Mouse (Mus musculus) T-helper 17 cell (primary cell): Measurements from ENCODE around the gene Uqcr11.

Source experiments
- in situ Hi-C, 2 experiments: fragments of 300-600 bp; cut with MboI, MseI; formaldehyde crosslinking; loops; 1 replicate in 1 of 2; 2 replicates in 1 of 2; pipeline ENCODE4 v1.15.1; 2025; ENCODE audit warnings: high pct_unique_total_duplicates in 2 of 2

Uqcr11 gene

DNA sequence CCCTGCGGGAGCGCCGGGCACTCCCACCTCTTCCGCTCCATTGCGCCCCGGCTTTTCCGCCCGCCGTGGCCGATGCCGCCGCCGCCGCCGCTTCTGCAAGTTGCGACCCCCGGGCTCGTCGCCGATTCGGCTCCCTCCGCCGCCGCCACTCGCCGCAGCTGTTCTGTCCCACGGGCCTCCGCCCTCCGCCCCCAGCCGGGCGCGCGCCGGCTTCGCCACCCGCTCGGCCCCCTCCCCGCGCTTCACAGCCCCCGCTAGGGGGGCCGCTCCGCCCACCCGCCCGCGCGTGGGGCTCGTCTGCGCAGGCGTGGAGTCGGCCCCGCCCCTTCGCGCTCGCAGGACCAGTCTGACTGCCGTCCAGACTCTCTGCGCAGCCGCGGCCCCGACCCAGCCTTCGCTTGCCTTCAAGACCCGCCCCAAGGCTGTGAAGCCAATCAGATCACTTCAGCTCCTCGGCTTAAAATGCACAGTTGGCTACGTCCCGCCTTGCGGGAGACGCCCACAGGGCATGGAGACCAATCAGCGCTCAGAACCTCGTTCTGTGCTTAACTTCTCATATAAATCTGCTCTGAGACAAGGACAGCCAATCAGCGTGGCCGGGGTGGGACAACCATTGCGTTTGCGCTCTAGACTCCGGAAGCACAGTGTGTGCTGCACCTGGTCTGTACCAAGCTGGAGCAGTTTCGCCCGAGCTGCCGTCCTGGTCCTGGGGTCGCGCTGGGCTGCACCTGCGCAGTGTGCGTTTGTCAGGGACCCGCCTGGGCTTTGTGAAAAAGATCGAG lies 7.2 kb downstream of the Uqcr11 start, which contains the start of gene Mbd3:
Mbd3 (minus strand) TSS at position 360 of the 782 bp plus-strand sequence.
- in situ Hi-C loops: loop anchor here in 1 of 2 experiments (5.0 kb wide), 1 partner anchor 1203 kb away; the partner anchor contains the start of gene Tle6

DNA sequence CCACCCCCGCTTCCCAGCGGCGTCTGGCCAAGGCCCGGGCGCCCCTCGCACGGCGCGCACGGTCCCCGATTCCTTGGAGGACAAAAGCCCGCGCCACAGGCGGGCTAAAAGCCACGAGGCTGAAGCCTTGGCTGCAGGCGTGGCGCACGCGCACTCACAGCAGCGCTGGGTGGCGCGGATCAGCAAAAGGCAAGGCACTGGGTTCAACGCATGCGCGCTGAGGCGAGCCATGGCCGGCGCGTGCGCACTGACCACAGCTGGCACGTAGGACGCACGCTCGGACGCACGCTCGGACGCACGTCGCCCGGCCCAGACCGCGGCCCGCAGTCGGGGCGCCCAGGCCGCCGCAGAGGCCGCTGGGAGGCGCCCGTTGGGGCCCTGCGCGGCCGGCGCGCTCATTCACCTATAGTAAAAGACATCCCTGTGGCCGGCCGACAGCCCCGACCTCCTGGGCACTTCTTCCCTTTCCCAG lies 7.9 kb downstream of the Uqcr11 start:
- in situ Hi-C loops: loop anchor here in 1 of 2 experiments (5.0 kb wide), 1 partner anchor 1204 kb away; the partner anchor contains the start of gene Tle6

DNA sequence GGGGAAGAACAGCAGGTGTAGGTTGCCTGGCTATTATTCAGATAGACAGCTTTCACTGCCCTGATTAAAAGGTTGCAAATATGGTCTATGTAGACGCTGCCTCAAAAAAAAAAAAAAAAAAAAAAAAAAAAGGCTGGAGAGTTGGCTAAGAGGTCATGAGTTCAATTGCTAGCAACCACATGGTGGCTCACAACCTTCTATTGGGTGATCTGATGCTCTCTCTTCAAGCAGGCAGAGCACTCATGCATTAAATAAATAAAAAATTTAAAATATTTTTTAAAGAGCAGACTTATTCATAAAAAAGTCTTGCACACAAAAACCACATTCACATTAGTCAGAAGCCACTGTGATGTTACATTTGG lies 8.5 kb downstream of the Uqcr11 start:
- in situ Hi-C loops: loop anchor here in 1 of 2 experiments (5.0 kb wide), 1 partner anchor 1204 kb away; the partner anchor contains the start of gene Tle6

DNA sequence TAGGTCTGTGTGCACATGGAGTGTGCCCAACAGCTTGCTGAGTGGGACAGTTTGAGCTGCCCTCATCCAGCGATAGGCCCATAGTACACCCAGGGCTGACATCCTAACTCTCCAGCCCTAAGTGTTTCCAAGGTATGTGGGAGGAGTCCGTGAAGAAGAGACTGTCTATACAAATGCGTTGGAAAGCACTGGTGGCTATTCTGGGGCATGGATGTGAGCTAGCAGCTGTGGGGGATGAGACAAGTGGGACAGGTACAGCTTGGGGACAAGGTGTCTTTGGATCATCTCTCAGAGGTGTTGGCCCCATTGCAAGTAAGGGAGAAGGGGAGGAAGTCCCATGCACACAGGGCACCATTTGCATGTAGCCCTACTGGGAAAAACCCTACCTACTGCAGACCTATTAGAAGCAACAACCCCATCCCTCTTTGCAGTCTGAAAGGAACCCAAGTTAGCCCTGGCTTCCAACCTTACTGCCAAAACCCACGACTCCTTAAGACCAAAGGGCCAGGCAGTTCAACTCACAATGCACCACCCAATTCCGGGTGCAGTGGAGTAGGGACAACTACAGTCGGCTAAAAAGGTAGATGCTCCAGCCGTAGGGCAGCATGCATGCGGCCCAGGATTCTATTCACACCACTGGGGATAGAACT lies 9.0 kb downstream of the Uqcr11 start:
- in situ Hi-C loops: loop anchor here in 1 of 2 experiments (5.0 kb wide), 1 partner anchor 1205 kb away; the partner anchor contains the start of gene Tle6

DNA sequence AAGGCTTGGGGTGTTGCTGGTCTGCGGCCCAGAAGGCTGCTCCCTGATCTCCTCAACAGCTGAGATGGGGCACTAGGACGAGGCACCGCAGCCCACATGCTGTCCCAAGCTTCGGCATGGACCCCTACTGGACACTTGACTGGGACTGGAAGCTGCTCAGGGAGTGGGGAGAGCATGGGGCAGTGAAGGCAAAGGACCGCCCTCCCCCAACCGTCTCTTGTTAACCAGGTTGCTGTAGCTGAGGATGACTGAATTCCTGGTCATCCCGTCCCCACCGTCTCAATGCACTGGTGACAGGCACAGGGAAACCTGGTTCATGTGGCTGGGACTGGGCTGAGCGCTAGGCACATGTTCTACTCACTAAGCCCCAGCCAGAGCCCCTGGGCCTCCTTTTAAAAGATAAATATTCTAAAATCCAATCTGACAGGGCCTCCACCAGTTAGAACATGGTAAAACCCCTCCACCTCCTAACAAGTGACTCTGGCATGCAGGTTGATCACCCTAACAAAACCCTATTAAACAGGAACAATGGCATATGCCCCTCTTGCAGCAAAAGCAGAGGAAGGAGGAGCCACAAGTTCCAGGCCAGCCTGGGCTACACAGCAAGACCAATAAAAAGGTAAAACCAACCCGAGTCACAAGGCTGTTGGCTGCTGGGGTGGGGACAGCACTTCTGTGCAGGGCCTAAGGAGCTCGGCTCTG lies 9.7 kb downstream of the Uqcr11 start:
- in situ Hi-C loops: loop anchor here in 1 of 2 experiments (5.0 kb wide), 1 partner anchor 1205 kb away; the partner anchor contains the start of gene Tle6

DNA sequence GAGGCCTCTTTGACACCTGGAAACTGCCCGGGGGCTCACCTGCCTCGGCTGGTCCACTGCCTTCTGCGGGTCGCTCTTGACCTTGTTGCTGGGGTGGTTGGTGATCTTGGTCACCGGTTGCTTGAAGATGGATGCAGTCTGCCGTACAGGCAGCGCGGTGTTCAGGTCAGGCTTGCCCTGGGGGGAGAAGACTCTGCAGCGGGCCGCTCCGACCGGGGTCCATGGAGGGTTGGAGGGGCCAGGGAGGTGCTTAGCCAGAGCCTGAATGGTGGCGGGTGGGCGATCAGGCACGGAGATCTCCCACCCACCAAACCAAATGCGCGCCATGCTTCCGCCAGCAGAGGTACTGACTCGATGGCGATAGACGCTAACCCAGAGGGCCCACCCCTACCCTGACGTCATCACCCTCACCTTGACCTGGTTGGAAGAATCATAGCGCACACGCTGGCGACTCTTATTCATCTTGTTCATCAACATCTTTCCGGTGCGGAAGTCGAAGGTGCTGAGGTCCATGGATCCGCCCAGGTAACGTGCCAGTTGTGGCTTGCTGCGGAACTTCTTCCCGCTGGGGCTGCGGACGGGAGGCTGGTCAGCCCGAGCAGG lies 11.5 kb downstream of the Uqcr11 start:
- in situ Hi-C loops: loop anchor here in 1 of 2 experiments (5.0 kb wide), 1 partner anchor 1207 kb away; the partner anchor contains the start of gene Tle6

DNA sequence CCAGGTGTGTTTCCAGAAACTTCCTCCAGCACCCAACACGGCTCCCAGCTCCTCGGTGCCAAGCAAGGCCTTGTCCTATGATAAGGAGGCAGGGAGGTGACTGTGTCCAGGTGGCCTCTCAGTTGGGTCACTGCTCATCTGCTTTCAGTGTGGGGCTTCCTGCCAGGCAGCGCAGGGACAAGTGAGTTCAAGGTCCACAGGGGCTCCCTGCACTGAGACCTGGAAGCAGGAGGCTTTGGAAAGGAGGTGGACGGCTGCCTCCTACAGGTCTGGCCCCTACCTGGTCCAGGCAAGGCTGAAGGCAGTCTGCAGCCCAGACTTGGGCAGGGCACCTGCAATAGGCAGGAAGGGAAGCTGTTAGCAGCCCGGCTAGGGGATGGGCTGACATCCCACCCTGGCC lies 13.9 kb downstream of the Uqcr11 start:
- in situ Hi-C loops: no loop called here

DNA sequence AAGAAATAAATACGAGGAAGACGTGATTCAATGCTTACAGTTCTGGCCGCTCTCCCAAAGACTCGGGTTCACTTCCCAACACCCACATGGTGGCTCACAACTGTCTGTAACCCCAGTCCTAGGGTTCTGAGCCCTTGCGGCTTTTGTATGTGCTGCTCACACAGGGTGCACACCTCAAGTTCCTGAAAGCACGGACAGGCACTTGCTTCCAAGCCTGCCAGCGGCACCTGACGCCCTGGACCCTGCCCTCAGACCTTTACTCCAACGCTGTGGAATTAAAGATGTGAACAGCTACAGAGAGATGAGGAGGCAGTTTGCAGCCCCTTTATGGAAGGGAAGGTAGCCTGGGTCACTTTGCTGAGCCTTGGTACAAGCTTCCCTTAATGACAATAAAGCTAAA lies 15.9 kb downstream of the Uqcr11 start:
- in situ Hi-C loops: no loop called here

DNA sequence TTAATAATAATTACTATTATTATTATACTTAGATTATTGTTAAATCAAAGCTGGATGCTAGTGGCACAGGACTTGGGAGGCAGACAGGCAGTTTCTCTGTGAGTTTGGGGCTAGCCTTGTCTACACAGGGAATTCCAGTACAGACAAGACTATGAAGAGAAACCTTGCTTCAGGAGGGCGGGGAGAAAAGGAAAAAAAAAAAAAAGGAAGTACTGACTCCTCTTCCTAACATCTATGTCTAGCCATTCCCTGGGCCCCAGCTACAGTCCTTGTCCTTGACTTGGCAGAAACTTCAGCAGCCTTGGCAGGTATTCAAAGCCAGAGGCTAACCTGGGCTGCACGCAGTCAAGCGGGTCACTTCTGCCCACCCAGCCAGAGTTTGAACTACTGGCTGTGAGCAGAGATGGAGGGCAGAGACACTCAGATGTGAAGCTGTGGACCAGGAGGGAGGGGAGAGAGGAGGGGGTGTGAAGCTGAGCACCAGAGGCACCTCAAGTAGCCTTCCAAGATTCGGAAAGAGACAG lies 17.4 kb downstream of the Uqcr11 start:
- in situ Hi-C loops: no loop called here

DNA sequence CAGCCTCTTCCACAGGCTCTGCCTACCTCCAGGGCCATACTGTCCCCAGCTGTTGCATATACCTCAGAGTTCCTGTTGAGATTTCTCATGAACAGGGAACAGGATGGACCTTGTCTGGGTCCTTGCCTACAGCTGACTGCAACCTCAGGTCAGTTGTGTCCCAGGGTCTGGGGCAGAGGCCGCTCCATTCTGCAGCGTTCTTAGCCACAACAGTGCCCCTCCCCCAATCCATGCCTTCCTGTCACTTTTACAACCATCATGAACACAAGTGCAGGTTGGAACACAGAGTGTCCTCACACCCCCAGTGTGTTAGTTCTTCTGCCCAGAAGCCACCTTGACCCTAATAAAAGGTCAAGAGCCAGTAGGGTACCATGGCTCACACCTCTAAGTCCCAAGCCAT lies 17.9 kb downstream of the Uqcr11 start:
- in situ Hi-C loops: no loop called here

DNA sequence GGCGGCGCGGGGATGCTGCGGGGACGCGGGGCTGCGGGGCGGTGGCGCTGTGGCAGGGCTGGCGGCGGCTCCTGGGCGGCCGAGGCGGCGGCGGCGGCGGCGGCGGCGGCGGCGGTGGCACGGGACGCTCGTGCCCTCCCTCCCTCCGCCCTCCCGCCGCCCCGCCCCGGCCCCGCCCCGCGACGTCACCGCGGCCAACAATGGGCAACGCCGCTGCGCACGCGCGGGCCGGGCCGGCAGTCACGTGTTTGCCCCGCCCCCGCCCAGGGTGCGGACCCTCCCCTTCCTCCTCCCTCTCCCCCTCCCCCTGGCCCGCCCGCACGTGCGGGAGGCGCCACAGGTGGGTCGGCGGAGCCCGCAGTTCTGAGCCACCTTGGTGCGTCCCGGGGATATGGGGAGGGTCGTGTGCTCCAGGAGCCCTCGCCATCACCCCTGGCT lies 19.1 kb downstream of the Uqcr11 start, which contains the start of gene Mex3d:
Mex3d (minus strand) TSS at position 138 of the 438 bp plus-strand sequence.
- in situ Hi-C loops: no loop called here

DNA sequence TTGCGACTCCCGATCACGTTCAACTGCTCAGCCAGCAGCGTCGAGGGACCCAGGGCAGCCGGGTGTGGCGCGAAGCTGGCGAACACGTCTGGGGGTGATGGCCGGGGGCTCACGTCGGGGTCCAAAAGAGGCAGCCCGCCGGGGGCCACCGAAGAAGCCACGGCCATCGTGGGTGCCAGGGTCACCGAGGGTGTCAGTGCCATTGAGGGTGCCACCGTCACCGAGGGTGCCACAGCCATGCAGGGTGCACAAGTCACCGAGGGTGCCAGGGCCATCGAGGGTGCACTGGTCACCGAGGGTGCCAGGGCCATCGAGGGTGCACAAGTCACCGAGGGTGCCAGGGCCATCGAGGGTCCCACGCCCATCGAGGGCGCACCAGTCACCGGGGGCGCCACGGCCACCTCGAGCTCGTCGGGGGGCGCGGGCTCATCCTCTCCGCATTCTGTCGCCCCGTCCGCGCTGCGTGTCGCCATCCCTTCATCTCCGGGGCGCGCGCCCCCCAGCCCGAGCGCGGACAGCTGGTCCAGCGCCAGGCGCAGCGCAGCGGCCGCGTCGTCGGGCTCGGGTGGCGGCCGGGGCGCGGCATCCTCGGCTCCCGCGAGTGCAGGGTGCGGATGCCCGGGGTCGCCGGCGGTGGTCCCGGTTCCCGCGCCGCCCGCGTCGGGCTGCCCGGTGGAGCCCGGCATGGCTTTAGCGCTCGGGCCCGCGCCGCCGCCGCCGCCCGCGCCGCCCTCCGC lies 19.7 kb downstream of the Uqcr11 start:
- in situ Hi-C loops: no loop called here

DNA sequence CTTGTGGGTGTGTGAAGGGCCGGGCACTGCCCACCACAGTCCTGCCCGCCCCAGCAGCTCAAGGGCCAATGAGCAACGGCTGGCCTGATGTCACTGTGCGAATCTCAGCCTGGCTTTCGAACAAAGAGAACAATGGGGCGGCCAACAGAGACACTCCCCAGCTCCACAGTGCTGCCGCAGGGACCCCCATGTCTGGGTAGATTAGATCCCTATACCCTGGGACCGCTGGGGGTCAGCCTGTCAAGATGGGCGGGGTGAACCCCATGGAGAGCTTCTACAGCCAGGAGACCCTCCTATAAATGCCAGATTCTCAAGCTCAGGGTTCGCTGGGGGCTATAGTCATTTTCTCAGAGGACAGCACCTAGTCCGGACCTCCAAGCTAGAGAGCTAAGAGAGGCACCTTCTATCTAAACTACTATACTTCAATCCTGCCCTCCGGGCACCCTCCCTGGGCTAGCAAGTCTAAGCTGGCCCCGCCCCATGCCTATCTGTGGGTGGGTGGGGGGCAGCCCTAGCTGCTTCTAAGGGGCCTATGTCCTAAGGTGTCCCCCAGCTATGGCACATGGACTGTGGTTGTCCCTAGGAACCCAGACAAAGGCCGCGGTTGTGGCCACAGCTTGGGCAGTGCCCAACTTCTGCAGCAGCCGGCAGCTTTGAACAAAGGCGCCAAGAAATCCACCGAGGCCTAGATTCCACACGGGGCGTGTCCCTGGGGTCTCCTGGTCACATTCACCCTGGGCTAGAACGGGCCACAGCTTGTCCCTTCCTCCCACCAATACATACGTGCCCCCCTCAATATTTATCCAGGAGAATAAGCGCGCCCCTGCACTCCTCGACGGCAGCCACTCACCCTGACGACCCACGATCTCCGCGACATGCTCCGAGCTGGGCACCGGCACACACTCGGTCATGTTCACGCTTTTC lies 20.6 kb downstream of the Uqcr11 start:
- in situ Hi-C loops: no loop called here

DNA sequence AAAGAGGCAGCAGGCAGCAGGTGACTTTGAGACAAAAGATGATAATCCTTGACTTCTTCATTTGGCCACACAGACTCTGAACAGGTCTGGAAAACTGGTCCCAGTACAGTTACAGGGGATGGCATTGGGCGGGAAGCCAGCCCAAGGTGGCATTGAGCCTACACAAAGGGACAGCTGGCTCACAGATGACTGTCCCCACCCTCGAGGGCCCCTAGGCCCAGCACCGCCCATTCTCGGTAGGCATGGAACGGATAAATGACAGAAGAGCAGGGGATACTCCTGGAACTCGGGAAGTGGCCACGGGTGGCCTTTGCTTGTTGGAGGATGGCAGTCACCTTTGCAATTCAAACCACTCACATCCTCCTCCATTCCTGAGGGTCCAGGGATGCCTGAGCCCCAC lies 21.3 kb downstream of the Uqcr11 start:
- in situ Hi-C loops: no loop called here

DNA sequence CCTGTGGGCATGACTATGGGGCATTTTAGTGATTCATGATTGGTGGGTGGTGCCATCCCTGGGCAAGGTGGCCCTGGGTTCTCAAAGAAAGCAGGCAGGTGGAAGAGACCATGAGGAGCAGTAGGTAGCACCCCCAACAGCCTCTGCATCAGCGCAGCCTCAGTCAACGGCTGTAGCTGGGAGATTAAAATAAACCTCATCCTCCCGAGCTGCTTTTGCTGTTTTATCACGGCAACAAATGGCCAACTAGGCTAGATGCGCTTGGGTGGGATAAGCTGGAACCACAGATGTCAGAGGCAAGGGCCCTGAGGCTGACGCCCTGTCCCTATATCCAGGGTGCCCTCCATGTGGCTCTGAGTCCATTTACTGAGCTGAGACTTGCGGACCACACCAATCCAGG lies 21.9 kb downstream of the Uqcr11 start:
- in situ Hi-C loops: no loop called here

DNA sequence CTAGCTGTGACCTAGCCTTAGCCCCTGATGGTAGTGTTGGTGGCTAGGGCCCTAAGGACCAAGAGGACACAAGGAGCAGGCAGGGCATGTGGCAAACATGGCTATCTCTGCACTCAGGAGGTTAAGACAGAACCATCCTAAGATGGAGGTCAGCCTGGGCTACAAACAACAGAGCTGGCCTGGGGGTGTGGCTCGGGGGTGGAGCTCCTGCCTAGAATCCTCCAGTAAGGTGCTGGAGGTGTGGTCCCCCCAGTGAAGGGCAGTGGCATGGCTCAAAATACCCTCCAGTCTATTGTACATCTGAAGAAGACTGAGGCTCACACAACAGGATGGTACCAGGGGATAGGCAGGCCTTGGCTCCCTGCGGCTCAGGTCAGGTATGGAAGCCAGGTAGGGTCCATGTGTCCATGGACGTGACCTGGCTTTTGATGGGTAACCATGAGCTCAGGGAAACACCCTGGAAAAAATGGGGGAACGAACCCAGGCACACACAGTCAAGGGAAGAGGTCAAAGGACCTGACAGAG lies 22.5 kb downstream of the Uqcr11 start:
- in situ Hi-C loops: no loop called here

DNA sequence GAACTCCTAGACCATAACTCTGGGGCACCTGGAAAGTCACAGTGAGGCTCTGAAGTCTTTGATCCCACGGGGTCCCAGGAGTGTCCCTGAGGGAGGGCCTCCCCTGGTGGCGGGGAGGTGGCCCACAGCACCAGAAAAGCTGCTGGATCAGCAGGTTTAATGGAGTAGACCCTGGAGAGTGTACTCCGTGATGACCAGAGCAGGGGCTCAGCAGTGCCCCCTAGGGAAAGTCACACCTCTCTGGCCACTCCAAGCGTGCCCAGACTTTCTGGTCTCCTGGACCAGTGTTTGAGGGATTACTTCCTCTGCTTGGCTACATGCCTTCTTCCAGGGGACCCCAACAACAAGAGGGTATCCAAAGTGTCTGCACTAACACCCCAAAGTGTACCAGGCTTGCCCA lies 23.2 kb downstream of the Uqcr11 start:
- in situ Hi-C loops: no loop called here

DNA sequence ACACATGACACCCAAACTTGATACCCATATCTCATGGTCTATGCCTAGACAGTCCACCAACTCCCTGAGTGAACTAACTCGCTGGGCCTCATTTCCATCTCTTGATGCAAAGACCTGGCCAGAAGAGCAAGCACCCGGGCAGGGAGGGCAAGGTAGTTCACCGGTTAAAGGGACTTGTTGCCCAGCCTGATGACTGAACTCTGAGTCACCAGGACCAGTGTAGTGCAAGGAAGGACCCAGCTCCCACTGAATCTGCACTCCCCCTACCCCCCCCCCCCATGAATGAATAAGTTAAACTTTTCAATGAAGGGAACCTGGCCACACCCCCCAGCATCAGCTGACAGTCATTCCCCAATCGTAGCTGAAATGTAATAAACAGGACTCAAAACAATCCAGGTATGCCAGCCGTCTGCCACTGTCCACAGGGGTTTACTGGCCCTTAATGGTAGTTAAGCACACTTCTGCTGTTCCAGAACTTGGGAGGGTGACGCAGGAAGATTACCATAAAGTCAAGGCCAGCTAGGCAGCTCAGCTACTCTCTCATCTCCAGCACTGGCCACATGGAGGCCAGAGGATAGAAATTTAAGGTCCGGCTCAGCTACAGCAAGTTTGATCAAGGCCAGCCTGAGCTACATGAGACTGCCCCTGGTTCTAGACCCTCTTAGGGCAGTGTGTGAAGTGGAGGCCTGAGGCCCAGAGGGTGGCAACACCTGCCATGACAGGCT lies 23.8 kb downstream of the Uqcr11 start:
- in situ Hi-C loops: no loop called here
